Mouse (Mus musculus): ENCODE results near the gene Ccdc71.

DNA sequence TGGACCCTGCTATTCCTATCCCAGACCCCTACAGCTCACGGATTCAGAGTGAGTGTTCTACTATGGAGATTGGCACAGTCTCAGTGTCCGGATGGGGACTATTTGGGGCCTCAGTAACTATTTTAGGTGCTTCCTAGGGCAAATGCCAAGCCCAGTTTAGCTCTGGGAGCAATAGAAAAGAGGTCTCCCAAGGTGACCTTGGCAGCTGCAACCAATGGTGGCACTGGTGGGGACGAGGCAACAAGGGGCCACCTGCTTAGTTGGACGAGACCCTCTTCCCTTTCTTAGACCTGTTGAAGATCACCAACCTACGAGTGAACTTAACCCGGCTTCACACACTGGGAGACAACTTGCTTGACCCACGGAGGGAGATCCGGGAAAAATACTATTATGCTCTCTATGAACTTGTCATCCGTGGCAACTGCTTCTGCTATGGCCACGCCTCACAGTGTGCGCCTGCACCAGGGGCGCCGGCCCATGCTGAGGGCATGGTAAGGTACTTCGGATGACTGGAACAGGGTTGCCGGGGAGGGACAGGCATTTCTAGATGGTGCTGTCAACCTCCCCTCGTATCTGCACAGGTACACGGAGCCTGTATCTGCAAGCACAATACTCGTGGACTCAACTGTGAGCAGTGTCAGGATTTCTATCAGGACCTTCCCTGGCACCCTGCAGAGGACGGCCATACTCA is 21.3 kb downstream of the Ccdc71 start:
- TF ChIP-seq CTCF (IDR thresholded peaks at IDR 0.05; ENCODE audit: borderline replicate concordance, insufficient read depth, low read depth, low read length) (no peak), POLR2A (IDR thresholded peaks at IDR 0.05; ENCODE audit: borderline replicate concordance, insufficient read depth, low read length) (no peak)

Measured in cerebellum, adult 2 months (tissue).